Mouse (Mus musculus) kidney, adult 8-10 months (tissue): ENCODE measurements around the gene Asb4.
"Not testable (repeated sequence)": the region's sequence is repeated elsewhere in the genome, so short reads cannot be mapped to it uniquely, and the experiment has no call there.

Experiments used
- DNase-seq, 2 experiments: peaks; one replicate each; pipeline ENCODE4 v3.0.0; 2022

Gene Asb4

GRCm38 (mm10) chr6:5383336-5384177, at the start of gene Asb4:
Asb4 (plus strand) TSS chr6:5383386.
- DNase-seq: no peak

DNA sequence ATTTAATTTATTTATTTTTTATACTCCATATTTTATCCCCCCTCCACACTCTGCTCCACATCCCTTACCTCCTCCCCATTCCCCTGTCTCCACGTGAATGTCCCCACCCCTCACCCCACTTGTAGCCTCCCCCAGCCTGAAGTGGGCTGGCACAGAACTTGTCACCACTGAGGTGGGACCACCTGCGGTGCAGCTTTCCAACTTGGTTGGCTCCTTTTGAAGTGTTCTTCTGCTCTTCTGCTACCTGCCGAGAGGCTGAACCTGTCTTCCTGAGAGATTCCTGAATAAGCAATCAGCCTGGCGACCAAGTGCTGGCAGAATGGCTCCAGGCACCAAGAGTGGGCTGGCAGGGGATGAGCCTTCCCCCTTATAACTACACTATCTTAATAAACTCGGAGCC, 49.2 kb upstream of the Asb4 start:
- DNase-seq: no peak

DNA sequence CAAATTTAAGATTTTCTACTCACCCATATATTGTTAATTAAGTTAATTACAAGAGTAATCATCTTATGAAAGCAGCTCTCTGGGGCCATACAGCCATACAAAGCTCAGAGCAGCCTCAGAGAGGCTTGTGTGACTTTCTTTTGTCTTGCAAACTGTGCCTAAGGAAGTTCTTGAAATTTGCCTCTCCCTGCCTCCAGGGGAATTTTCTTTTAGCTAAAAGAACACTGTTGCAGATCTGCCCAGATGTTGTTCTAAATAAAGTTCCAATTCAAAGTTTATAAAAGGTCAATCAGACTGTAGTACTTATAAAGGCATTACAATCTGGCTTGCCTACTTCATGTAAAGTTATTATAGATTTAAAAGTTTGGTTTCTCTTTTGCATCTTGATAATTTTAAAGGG, 47.2 kb upstream of the Asb4 start:
- not testable (repeated sequence) for DNase-seq

- DNase-seq: not testable (repeated sequence)
These were observed 44.4 kb upstream of the Asb4 start for GRCm38 (mm10) chr6:5338781-5339180.

- DNase-seq: not testable (repeated sequence)
These were observed 43.9 kb upstream of the Asb4 start for GRCm38 (mm10) chr6:5339283-5339682.

DNA sequence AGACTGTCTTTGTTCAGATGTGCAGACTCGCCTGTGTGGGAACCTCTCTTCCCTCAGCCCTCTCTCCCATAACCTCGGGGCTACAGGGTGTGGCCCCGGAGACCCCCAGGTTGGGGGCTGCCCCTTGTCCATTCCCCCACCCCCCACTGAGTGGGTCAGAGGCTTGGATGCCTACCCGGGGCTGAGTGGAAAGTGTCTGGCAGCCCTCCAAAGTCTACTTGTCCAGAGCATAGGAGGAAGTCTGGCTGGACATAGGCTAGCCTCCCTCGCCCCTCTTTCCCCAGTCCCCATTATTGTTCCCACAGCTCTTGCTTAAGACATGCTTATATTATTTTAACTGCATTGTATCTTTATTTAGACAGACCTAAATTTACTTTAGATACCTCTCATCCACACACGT, 38.9 kb upstream of the Asb4 start:
- no peak for DNase-seq

DNA sequence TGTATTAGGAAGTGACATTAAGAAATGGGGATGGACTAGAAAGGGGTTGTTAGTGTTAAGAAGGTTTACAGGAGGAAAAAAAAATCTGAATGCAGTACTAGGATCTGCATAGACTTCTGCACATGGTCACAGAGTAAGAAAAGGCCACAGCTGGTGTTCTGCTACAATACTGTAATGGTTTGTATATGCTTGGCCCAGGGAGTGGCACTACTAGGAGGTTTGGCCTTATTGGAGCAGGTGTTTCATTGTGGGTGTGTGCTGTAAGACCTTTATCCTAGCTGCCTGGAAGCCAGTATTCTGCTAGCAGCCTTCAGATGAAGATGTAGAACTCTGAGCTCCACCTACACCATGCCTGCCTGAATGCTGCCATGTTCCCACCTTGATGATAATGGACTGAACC, 25.3 kb upstream of the Asb4 start:
- no peak for DNase-seq

DNA sequence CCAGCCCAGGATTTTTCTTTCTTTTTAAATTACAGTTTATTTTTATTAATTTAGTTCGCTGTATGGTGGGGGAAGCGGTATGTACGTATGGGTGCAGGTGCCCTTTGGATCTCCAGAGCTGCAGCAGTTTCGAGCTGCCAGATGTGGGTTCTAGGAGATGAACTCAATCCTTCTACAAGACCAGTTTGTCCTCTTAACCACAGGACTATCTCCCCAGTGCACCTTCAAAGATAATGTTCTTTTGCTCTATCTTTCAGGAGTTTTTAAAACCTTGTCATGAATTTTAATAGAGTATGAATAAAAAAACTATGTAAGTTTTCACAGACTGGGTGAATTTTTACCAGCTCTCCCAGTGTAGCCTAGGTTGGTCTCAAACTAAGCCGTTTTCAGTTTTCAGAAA, 22.8 kb upstream of the Asb4 start:
- no peak for DNase-seq

GRCm38 (mm10) chr6:5361987-5362386, 21.2 kb upstream of the Asb4 start:
- no peak for DNase-seq

DNA sequence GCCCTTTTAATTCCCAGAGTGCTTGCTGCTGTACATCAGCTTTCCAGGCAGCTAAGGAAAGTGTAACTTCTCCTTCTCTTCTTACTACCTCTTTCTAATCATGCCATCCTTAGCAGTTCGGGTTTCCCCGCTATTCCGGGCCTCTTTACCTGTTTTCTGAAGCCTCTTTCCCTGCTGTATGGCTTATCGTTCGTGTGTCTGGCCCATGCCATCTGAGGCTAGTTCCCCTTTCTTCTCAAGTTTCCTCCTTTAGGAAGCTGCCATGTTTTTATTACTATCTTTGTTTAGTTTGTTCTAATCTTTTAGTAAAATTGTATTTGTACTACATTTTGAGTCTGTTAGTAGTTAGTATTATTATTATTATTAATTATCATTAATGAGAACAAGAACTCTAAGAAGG, 17.3 kb upstream of the Asb4 start:
- no peak for DNase-seq

DNA sequence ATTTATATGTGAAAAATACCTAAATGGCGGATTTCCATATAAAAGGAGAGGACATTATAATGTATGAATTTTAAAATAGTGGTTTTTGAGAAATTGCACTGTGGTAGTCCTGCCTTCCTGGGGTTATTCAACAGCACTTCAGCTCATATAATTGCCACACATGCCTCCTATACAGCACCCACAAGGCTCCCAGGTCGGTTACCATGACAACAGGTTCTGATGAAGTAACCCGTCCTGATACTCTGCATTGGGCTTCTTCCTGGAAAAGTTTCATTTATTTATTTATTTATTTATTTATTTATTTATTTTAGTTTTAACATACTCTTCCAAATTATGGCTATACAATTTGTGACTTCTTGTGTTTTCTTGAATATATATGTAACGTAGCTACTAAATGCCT, 6.3 kb upstream of the Asb4 start:
- DNase-seq: no peak

DNA sequence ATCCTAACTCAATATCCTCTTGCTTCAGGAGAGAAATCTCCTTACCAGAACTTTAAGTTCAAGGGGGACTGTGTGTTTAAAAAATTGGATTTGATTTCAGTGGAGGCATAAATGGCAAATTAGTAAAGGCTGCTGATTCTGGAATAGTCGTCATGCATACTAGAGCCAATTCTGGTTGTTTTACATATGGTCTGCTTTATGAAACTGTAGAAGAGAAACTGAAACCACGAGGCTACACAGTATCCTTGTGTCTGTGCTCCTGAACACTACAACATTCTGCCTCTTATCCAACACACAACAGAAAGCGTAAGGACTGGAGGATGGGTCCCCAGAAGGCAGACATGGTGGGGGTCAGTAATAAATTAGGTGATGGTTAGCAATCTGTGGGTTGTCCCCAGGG, 4.1 kb upstream of the Asb4 start:
- no peak for DNase-seq

- DNase-seq: no peak
These were observed 3.2 kb upstream of the Asb4 start for GRCm38 (mm10) chr6:5379781-5380623.

GRCm38 (mm10) chr6:5380624-5381252, 2.4 kb upstream of the Asb4 start:
- no peak for DNase-seq

- no peak for DNase-seq
These were observed 1.1 kb upstream of the Asb4 start for GRCm38 (mm10) chr6:5381918-5382582.

DNA sequence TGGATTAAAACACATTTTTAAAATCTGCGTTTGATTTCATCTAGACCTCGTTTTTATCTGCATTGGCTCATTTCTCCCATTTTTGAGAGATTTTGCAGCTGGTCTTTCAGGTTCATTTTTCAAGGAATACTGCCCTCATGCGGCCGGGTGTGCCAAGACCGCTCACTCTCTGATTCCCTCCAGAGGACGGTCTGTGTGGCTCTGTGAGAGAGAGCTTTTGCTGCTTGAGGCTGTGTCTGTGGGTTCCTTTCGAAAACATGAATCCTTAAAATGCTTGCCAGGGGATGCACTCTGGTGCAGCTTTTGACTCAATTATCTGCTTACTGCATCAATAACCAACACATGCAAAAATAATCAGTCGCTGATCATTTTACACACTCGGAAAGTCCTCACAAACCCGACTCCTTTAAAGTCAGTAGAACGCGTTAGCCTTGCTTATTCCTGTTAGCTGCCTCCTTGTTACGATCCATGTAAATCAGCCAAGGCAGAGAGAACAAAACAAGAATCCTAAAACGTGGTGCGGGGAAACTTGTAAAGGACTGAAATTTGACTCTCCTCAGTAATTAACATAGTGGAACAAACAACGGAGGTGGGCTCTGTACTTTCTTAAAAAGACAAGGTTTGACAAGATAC, 487 bp upstream of the Asb4 start:
- DNase-seq: peak; percentile 46 to 81

- DNase-seq: peak; percentile 35 to 69
These were observed 948 bp downstream of the Asb4 start for GRCm38 (mm10) chr6:5384178-5384490.

DNA sequence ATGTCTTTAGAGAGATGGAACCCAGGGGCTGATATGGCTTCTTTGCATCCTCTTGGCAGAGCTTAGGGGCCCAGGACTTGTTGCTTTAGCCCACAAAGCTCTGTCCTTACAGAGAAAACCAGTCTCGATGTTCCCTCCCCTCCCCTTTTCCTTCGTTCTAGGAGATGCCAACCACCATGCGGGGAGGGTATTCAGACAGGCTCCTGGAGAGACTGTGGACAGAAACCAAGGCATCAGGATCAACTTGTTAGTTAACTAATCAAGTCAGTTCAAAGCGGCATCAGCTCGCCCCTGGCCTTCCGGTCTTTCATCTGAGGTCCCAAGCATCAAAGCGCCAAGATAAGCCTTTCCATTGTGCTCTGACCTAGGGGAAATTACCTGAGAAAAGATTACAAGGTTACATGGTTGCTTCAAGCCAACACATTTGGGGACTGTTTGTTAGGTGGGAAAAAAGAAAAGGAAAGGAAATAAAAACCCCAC, 2.0 kb downstream of the Asb4 start:
- no peak for DNase-seq

GRCm38 (mm10) chr6:5386486-5386885, 3.3 kb downstream of the Asb4 start:
- DNase-seq: no peak

GRCm38 (mm10) chr6:5387396-5387795, 4.2 kb downstream of the Asb4 start:
- no peak for DNase-seq

DNA sequence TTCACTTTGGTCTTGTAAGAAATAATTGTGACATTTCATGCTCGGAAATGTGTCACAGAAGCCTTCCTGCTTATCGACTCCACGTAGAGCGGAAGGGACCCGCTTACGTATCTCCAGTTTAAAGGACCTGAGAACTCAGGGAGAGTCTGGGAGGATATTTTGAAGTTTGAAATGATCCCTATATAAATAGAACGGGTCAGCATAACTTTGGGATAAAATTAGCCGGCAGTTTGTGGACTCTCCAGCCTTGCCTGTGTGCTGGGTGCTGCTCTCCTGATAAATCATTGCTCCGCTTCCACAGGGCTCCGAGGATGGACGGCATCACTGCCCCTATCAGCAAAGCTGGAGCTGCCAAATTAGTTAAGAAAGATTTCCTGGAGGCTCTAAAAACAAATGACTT, 7.1 kb downstream of the Asb4 start:
- no peak for DNase-seq

GRCm38 (mm10) chr6:5390952-5391351, 7.8 kb downstream of the Asb4 start:
- DNase-seq: no peak

- no peak for DNase-seq
These were observed 11.8 kb downstream of the Asb4 start for GRCm38 (mm10) chr6:5394971-5395370.
